Mouse (Mus musculus): ENCODE data around the gene Zfp219.
A peak's percentile ranks its signal among the peaks of the same experiment; 100 is the strongest.

Zfp219 gene

GRCm38 (mm10) chr14:51997483-51997882 lies 23.1 kb downstream of the Zfp219 start:
- no peak for DNase-seq (ENCODE audit: low read depth, low spot score)

- DNase-seq (ENCODE audit: low read depth, low spot score): no peak
These were observed 23.7 kb downstream of the Zfp219 start for GRCm38 (mm10) chr14:51996866-51997265.

- DNase-seq (ENCODE audit: low read depth, low spot score): no peak
These were observed 24.2 kb downstream of the Zfp219 start for GRCm38 (mm10) chr14:51996231-51996841.

- no peak for DNase-seq (ENCODE audit: low read depth, low spot score)
These were observed 25.2 kb downstream of the Zfp219 start for GRCm38 (mm10) chr14:51995219-51995871.

- no peak for DNase-seq (ENCODE audit: low read depth, low spot score)
These were observed 26.1 kb downstream of the Zfp219 start for GRCm38 (mm10) chr14:51994453-51994852.

- no peak for DNase-seq (ENCODE audit: low read depth, low spot score)
These were observed 31.0 kb downstream of the Zfp219 start for GRCm38 (mm10) chr14:51989461-51989970.

GRCm38 (mm10) chr14:51988731-51989130 lies 31.8 kb downstream of the Zfp219 start:
- DNase-seq (ENCODE audit: low read depth, low spot score): no peak

GRCm38 (mm10) chr14:51987177-51987576 lies 33.4 kb downstream of the Zfp219 start:
- DNase-seq (ENCODE audit: low read depth, low spot score): no peak

GRCm38 (mm10) chr14:51986153-51986505 lies 34.4 kb downstream of the Zfp219 start:
- no peak for DNase-seq (ENCODE audit: low read depth, low spot score)

GRCm38 (mm10) chr14:51985301-51986152 lies 35.0 kb downstream of the Zfp219 start:
- DNase-seq (ENCODE audit: low read depth, low spot score): peak; percentile 86

GRCm38 (mm10) chr14:51984247-51985231 lies 36.0 kb downstream of the Zfp219 start, which contains the start of gene Arhgef40:
Arhgef40 (plus strand) TSS chr14:51984719.
- peak; percentile 80 for DNase-seq (ENCODE audit: low read depth, low spot score)

GRCm38 (mm10) chr14:51983855-51984246 lies 36.7 kb downstream of the Zfp219 start:
- no peak for DNase-seq (ENCODE audit: low read depth, low spot score)

- DNase-seq (ENCODE audit: low read depth, low spot score): no peak
These were observed 37.3 kb downstream of the Zfp219 start for GRCm38 (mm10) chr14:51983251-51983650.

- DNase-seq (ENCODE audit: low read depth, low spot score): no peak
These were observed 41.3 kb downstream of the Zfp219 start for GRCm38 (mm10) chr14:51979252-51979651.

GRCm38 (mm10) chr14:51967400-51967799 lies 53.1 kb downstream of the Zfp219 start:
- no peak for DNase-seq (ENCODE audit: low read depth, low spot score)

GRCm38 (mm10) chr14:51960316-51960715 lies 60.2 kb downstream of the Zfp219 start:
- DNase-seq (ENCODE audit: low read depth, low spot score): no peak

Data from mesoderm, embryonic 11.5 days (tissue).